Mouse (Mus musculus): ENCODE measurements at regions not wholly inside any gene's neighbourhood (a gene's known extent, or its start where the extent isn't known, plus 50 kb on each side); places are given as distances from the start of the nearest gene placed in this dataset.

DNA sequence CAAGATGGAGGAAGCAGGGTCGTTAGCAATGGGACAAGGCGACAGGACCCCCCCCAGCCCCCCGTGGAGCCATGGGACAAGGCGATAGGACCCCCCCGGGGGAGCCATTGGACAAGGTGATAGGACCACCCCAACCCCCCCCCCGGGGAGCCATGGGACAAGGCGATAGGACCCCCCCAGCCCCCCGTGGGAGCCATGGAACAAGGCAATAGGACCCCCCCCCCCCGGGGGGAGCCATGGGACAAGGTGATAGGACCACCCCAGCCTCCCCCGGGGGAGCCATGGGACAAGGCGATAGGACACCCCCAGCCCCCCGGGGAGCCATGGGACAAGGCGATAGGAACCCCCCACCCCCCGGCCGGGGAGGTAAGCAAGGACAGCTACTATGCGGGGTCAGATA, 209.9 kb upstream of the Amigo2 start:
- Histone ChIP-seq H3K9ac (no peak overlapping the region), H3K4me1 (ENCODE audit: insufficient read depth) (no peaks in the 10 kb centered on the region), H3K36me3 (ENCODE audit: insufficient read depth) (no peaks in the 10 kb centered on the region), H3K4me3 (ENCODE audit: low read depth, low read length) (no peak overlapping the region), H3K9me3 (ENCODE audit: low read length) (no peaks in the 10 kb centered on the region), H3K27me3 (ENCODE audit: insufficient read depth, low read length) (no peaks in the 10 kb centered on the region), H3K27ac (ENCODE audit: low read depth, low read length) (no peak overlapping the region), H3K4me2 (ENCODE audit: low read depth) (no peak overlapping the region)
- ATAC-seq, result no peak
- no peak for DNase-seq
- WGBS, result 95% methylated on average over 14 of the region's 16 CpGs
- TF ChIP-seq CTCF (IDR thresholded peaks at IDR 0.05; ENCODE audit: low read depth), result no peak

DNA sequence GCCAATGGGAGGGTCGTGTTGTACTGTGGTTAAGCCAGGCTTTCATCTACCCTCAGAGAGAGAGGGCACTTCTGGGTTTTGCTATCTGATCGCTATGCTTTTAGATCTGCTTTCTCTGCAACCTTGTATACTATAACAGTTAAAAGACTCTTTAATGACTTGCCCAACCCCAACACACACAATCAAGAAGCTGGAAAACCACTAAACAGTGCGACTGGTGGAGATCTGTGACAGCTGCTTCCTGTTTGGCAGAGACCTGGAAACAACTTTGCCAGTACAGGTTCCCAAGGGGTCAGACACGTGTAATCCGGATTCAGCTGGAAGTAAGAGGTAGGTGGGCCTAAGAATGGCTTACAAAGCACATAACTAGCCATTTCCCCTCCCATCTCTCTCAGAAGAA, 208.6 kb upstream of the Amigo2 start:
- no peak for TF ChIP-seq CTCF (IDR thresholded peaks at IDR 0.05; ENCODE audit: low read depth)
- WGBS, result 76% methylated on average over 5 of the region's 5 CpGs
- Histone ChIP-seq H3K4me2 (ENCODE audit: low read depth) (no peak overlapping the region), H3K27ac (ENCODE audit: low read depth, low read length) (no peak overlapping the region), H3K4me1 (ENCODE audit: insufficient read depth) (no peaks in the 10 kb centered on the region), H3K36me3 (ENCODE audit: insufficient read depth) (no peaks in the 10 kb centered on the region), H3K9me3 (ENCODE audit: low read length) (no peaks in the 10 kb centered on the region), H3K4me3 (ENCODE audit: low read depth, low read length) (no peak overlapping the region), H3K9ac (no peak overlapping the region), H3K27me3 (ENCODE audit: insufficient read depth, low read length) (no peaks in the 10 kb centered on the region)
- DNase-seq, result no peak
- ATAC-seq, result no peak

DNA sequence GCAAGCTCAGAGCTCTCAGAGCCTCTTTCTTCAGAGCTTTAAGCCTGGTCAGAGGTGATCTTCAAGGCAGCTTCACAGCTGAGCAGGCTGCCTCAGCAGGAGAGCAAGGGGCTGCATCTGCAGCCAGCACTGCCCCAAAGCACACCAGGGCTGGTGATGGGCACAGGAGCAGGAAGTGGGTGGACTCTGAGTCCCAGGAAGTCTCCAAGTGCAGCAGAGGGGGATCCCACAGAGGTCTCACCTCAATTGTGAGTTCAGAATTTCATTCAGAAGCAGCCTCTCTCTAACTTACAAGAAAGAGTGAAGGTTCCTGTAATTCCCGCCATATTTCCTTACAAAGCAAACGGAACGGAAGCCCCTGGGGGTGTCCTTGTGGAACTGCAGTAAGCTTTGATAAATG, 202.6 kb upstream of the Amigo2 start:
- Histone ChIP-seq H3K27me3 (ENCODE audit: insufficient read depth, low read length) (no peaks in the 10 kb centered on the region), H3K36me3 (ENCODE audit: insufficient read depth) (no peaks in the 10 kb centered on the region), H3K9ac (no peak overlapping the region), H3K9me3 (ENCODE audit: low read length) (no peaks in the 10 kb centered on the region), H3K27ac (ENCODE audit: low read depth, low read length) (no peak overlapping the region), H3K4me1 (ENCODE audit: insufficient read depth) (no peaks in the 10 kb centered on the region), H3K4me2 (ENCODE audit: low read depth) (no peak overlapping the region), H3K4me3 (ENCODE audit: low read depth, low read length) (no peak overlapping the region)
- WGBS, result 89% methylated on average over 3 of the region's 3 CpGs
- ATAC-seq (no peak), DNase-seq (no peak)
- no peak for TF ChIP-seq CTCF (IDR thresholded peaks at IDR 0.05; ENCODE audit: low read depth)

DNA sequence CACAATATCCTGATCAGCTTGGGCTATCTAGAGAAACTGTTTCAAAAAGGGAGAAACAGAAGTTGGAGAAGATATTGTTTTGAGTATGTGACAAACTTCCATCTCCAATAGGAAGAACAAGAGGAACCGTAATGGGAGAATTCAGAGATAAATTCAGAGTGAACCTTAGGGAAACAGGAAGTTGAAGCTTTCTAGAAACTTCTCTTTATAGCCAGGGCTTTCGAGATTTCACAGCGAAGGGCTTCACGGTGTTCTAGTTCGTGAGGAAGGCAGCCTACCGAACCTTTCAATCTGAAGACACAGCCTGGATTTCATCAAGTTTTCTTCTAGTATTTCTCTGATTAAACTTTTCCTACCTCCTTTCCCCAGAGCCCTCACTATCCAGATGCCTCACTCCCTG, 201.9 kb upstream of the Amigo2 start:
- Histone ChIP-seq H3K4me2 (ENCODE audit: low read depth) (no peak overlapping the region), H3K9ac (no peak overlapping the region), H3K9me3 (ENCODE audit: low read length) (no peaks in the 10 kb centered on the region), H3K36me3 (ENCODE audit: insufficient read depth) (no peaks in the 10 kb centered on the region), H3K27me3 (ENCODE audit: insufficient read depth, low read length) (no peaks in the 10 kb centered on the region), H3K4me1 (ENCODE audit: insufficient read depth) (no peaks in the 10 kb centered on the region), H3K4me3 (ENCODE audit: low read depth, low read length) (no peak overlapping the region), H3K27ac (ENCODE audit: low read depth, low read length) (no peak overlapping the region)
- TF ChIP-seq CTCF (IDR thresholded peaks at IDR 0.05; ENCODE audit: low read depth), result no peak
- DNase-seq (no peak), ATAC-seq (no peak)
- WGBS, result 91% methylated on average over 6 of the region's 6 CpGs

DNA sequence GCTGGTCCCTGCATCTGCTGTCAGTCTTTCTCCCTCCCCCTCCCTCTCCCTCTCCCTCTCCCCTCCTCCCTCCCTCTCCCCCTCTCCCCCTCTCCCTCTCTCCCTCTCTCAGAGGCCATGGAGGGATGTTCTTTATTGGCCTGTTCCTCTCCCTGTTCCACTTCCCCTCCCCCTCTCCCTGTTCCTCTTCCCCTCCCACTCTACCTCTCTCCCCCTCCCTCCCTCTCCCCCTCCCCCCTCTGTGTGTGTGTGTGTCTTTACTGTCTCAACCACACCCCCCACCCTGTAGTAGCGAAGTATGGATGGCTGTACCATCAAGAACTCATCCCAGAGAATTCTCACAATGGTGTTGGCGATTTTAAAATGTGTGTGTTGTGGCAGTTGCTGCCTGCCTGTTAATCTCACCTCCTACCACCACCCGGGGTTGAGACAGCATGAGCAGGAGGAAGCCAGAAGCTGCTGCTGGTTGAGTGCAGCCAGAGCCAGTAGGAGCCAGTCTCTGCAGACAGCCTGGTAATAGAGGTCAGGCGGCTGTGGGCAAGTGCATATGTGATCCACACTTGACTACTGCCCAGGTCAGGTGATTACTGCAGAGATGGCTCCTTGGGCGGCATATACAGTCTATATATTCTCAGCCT, 201.3 kb upstream of the Amigo2 start:
- H3K4me3 ChIP-seq (ENCODE audit: low read depth, low read length), result no peak overlapping the region
- H3K27ac ChIP-seq (ENCODE audit: low read depth, low read length), result no peak overlapping the region
- no peaks in the 10 kb centered on the region for H3K36me3 ChIP-seq (ENCODE audit: insufficient read depth)
- H3K9ac ChIP-seq, result no peak overlapping the region
- H3K27me3 ChIP-seq (ENCODE audit: insufficient read depth, low read length), result no peaks in the 10 kb centered on the region
- H3K9me3 ChIP-seq (ENCODE audit: low read length), result no peaks in the 10 kb centered on the region
- no peak for TF ChIP-seq CTCF (IDR thresholded peaks at IDR 0.05; ENCODE audit: low read depth)
- no peaks in the 10 kb centered on the region for H3K4me1 ChIP-seq (ENCODE audit: insufficient read depth)
- H3K4me2 ChIP-seq (ENCODE audit: low read depth), result no peak overlapping the region
- DNase-seq (no peak), ATAC-seq (no peak)
- 81% methylated on average over 5 of the region's 5 CpGs for WGBS

DNA sequence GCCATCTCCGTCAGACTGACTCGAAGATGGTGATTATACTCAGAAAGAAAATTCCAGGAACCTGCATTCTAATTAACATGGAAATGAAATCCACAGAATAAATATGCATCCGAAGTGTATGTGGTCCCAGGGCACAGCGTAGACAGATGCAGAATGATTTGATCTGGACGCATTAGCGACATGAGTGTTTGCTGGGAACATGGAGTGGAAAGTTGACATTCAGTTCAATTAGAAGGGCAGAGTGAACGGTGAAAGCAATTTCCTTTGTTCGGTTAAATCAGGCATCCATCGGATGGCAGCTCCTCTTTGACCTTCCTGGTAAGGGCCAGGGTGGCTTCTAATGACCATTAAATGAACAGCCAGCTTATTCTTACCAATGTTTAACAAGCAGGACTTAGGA, 199.1 kb upstream of the Amigo2 start:
- 57% methylated on average over 9 of the region's 9 CpGs for WGBS
- no peaks in the 10 kb centered on the region for H3K27me3 ChIP-seq (ENCODE audit: insufficient read depth, low read length)
- no peaks in the 10 kb centered on the region for H3K9me3 ChIP-seq (ENCODE audit: low read length)
- no peak for DNase-seq
- H3K4me2 ChIP-seq (ENCODE audit: low read depth), result no peak overlapping the region
- H3K27ac ChIP-seq (ENCODE audit: low read depth, low read length), result no peak overlapping the region
- H3K36me3 ChIP-seq (ENCODE audit: insufficient read depth), result no peaks in the 10 kb centered on the region
- H3K4me1 ChIP-seq (ENCODE audit: insufficient read depth), result no peaks in the 10 kb centered on the region
- no peak overlapping the region for H3K4me3 ChIP-seq (ENCODE audit: low read depth, low read length)
- TF ChIP-seq CTCF (IDR thresholded peaks at IDR 0.05; ENCODE audit: low read depth), result no peak
- no peak overlapping the region for H3K9ac ChIP-seq
- ATAC-seq, result no peak

DNA sequence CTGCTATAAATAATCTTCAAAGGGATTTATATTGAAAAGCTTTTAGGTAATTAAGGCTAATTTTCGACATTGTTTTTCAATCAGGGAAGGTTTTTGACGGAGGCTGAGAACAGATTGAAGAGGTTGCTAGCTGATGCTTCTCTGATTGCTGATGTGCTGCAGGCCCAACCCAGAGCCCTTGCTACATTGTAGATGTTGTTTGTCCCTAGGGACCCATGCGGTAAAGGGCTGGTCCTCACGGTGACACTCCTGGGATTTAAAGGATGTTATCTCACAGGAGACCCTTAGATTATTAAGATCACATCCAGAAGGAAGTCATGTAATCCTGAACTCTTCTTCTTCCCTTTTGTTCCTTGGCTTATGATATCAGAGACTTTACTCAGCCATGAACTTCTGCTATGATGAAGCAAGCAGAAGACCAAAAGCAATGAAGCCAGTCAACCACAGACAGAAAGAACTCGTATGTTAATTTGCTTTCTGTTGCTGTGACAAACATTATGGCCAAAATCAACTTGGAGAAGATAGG, 191.2 kb upstream of the Amigo2 start:
- Histone ChIP-seq H3K4me1 (ENCODE audit: insufficient read depth) (no peaks in the 10 kb centered on the region), H3K27me3 (ENCODE audit: insufficient read depth, low read length) (no peaks in the 10 kb centered on the region), H3K4me3 (ENCODE audit: low read depth, low read length) (no peak overlapping the region), H3K9me3 (ENCODE audit: low read length) (no peaks in the 10 kb centered on the region), H3K9ac (no peak overlapping the region), H3K27ac (ENCODE audit: low read depth, low read length) (no peak overlapping the region), H3K36me3 (ENCODE audit: insufficient read depth) (no peaks in the 10 kb centered on the region), H3K4me2 (ENCODE audit: low read depth) (no peak overlapping the region)
- ATAC-seq (no peak), DNase-seq (no peak)
- no peak for TF ChIP-seq CTCF (IDR thresholded peaks at IDR 0.05; ENCODE audit: low read depth)
- WGBS, result 75% methylated on average over 5 of the region's 5 CpGs
